Mouse (Mus musculus) hindbrain, postnatal 0 days (tissue): ENCODE results near the gene Nfe2l1. TPM values are rescaled to one million over a fixed set of nuclear protein-coding genes. Genes with fewer than 3 reads are reported as not detected.
"Not testable (repeated sequence)": the region's sequence is repeated elsewhere in the genome, so short reads cannot be mapped to it uniquely, and the experiment has no call there.

Source experiments
- ATAC-seq: fragments of 200-750 bp; cut with Nextera tagmentation; 2 replicates; pipeline ENCODE4 v1.8.0; 2017; ENCODE audit warnings: mild to moderate bottlenecking, moderate TSS enrichment, moderate library complexity
- DNase-seq: peaks from one replicate; pipeline ENCODE4 v3.0.0-alpha.2; 2015; ENCODE audit warnings: low spot score
- H3K27ac ChIP-seq: fragments of 300-500 bp; sonication (generic); 2 replicates; pipeline ENCODE4 v1.5.1; 2014; ENCODE audit warnings: mild to moderate bottlenecking
- H3K27me3 ChIP-seq: fragments of 300-500 bp; sonication (generic); 2 replicates; pipeline ENCODE4 v1.6.1; 2014; ENCODE audit warnings: low read length, mixed read lengths; ENCODE audit not compliant: insufficient read depth
- H3K36me3 ChIP-seq: fragments of 300-500 bp; sonication (generic); 2 replicates; pipeline ENCODE4 v1.6.1; 2014; ENCODE audit warnings: low read length, mixed read lengths; ENCODE audit not compliant: insufficient read depth
- H3K4me1 ChIP-seq: fragments of 300-500 bp; sonication (generic); 2 replicates; pipeline ENCODE4 v1.6.1; 2014; ENCODE audit warnings: antibody characterized with exemption, low read length, mixed read lengths; ENCODE audit not compliant: insufficient read depth
- H3K4me2 ChIP-seq: fragments of 300-500 bp; sonication (generic); 2 replicates; pipeline ENCODE4 v1.6.1; 2014; ENCODE audit warnings: low read depth, mild to moderate bottlenecking, low read length, moderate library complexity, mixed read lengths
- H3K4me3 ChIP-seq: fragments of 300-500 bp; sonication (generic); 2 replicates; pipeline ENCODE4 v1.5.1; 2014; ENCODE audit warnings: low read length
- H3K9ac ChIP-seq: fragments of 300-500 bp; sonication (generic); replicated peaks from 2 replicates; pipeline ENCODE4 v1.6.1; 2014; ENCODE audit warnings: mild to moderate bottlenecking, low read length, moderate library complexity, mixed read lengths
- H3K9me3 ChIP-seq: fragments of 300-500 bp; sonication (generic); 2 replicates; pipeline ENCODE4 v1.6.1; 2016; ENCODE audit warnings: low read length, mixed read lengths
- CTCF ChIP-seq: IDR thresholded peaks from 2 replicates; pipeline ENCODE4 v1.5.1; 2016; ENCODE audit warnings: antibody characterized with exemption, control low read depth, low read depth
- WGBS: fragments of 180-500 bp; shearing (Covaris S2); extraction: QIAGEN DNeasy Blood & Tissue Kit; methylation state at CpG from one replicate; pipeline ENCODE4 v1.1.7; 2014; 5-methylcytosine and 5-hydroxymethylcytosine counted together
- polyA plus RNA-seq: library from polyadenylated mRNA; unstranded; fragments of >200 nt; fragmentation: Nextera tagmentation; extraction: Ambion mirVana; gene quantifications from 2 replicates; pipeline ENCODE4 v1.2.1, GENCODE M21; 2015
- total RNA-seq: library from RNA; depleted of rRNA; stranded (reverse); fragments of >200 nt; gene quantifications from 2 replicates; pipeline ENCODE4 v1.2.3, GENCODE M21; 2014

The Nfe2l1 gene
- total and polyA plus RNA-seq, 2 experiments from 2014 or later: 67.2 to 91.4 TPM

DNA sequence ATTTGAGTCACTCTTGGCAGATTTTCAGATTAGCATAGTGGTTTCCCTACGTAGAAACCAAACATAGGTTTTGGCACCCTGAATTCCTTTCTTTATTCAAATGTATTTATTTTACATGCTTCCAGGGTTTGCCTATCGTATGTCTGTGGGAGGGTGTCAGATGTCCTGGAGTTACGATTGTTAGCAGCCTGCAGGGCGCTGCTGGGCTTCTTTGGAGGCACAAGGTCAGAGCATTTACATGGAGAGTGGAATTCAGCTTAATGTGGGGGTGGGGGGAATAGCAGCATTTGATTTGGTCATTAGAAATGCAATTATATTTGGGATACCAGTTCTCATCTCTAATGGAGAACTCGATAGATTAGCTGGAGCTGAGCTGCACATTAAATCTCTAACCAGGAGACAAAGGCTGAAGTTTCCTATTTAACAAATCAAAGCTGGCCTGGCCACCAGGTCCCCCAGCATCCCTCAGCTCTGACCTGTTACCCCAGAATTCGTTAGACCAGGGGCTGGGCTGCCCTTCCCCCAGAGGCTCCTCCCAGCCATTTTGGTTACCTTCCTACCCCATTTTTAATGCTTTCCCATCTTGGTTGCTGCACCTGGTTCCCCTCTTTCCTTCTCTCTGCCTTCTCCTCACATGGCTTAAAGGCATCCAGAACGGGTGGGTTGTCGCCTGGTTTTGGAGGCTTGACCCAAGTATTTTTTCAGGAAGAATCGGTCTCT lies 42.9 kb downstream of the Nfe2l1 start:
- H3K4me3 ChIP-seq: no peak overlapping the region
- ATAC-seq (no peak), DNase-seq (no peak)
- no peak overlapping the region for H3K4me2 ChIP-seq
- H3K4me1 ChIP-seq: peaks cover 9% of the 10 kb centered on the region
- no peak overlapping the region for H3K9ac ChIP-seq
- no peaks in the 10 kb centered on the region for H3K36me3 ChIP-seq
- WGBS: 34% methylated on average over 9 of the region's 9 CpGs
- no peak overlapping the region for H3K27ac ChIP-seq
- H3K27me3 ChIP-seq: no peaks in the 10 kb centered on the region
- H3K9me3 ChIP-seq: no peaks in the 10 kb centered on the region
- no peak for TF ChIP-seq CTCF

DNA sequence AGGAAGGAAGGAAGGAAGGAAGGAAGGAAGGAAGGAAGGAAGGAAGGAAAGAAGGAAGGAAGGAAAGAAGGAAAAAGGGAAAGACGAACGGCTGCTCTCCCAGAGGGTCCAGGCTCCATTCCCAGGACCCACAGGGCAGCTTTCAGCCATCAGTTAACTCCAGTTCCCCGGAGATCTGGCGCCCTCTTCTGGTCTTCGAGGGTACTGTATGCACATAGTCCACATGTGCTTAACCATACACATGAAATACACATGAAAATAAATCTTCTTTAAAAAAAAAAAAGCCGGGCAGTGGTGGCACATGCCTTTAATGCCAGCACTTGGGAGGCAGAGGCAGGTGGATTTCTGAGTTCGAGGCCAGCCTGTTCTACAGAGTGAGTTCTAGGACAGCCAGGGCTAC lies 44.9 kb downstream of the Nfe2l1 start:
- H3K4me1 ChIP-seq: not testable (repeated sequence)

DNA sequence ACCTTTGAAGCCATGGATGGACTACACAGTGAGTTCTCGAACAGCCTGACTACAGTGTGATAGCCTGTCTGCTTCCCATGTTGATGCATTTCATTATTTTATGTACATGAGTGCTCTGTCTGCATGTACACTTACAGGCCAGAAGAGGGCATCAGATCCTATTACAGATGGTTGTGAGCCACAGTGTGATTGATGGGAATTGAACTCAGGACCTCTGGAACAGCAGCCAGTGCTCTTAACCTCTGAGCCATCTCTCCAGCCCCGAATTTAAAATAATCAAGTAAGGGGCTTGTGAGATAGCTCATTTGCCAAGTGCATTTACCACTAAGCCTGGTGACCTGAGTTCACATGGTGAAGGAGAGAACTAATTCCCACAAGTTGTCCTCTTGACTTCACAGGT lies 48.3 kb downstream of the Nfe2l1 start:
- H3K4me1 ChIP-seq: peaks cover 4% of the 10 kb centered on the region; the same call in 1 of the 2 replicates

More for the DNA sequence above, 44.9 kb downstream of the Nfe2l1 start:
- H3K9me3 ChIP-seq, H3K4me3 ChIP-seq, ATAC-seq, H3K27ac ChIP-seq, H3K36me3 ChIP-seq, H3K4me2 ChIP-seq, H3K9ac ChIP-seq, H3K27me3 ChIP-seq: not testable (repeated sequence)
- peak; percentile 81 for DNase-seq
- TF ChIP-seq CTCF: peak; percentile 82
- WGBS: 15% methylated on average over 7 of the region's 7 CpGs

DNA sequence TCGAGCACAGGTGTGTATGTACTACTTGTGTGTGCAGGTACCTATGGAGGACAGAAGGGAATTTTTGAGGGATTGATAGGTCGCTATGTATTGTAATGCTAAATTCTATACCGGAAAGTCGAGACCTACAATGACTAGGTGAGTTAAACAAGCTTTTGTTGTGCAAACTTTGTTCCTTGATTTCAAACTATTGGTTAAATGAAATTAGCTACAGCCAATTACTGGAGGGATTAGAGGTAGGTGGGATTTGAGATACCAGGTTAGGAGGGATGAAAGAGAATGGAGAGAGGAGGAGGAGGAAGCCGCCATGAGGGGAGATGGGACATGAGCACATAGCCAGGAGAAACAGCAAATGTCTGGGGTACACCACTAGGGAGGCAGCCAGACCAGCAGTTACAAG lies 49.5 kb downstream of the Nfe2l1 start:
- H3K36me3 ChIP-seq: no peaks in the 10 kb centered on the region
- H3K27ac ChIP-seq: no peak overlapping the region
- DNase-seq: no peak
- H3K9ac ChIP-seq: no peak overlapping the region
- no peak overlapping the region for H3K4me3 ChIP-seq
- H3K27me3 ChIP-seq: no peaks in the 10 kb centered on the region
- H3K4me1 ChIP-seq: peaks cover 5% of the 10 kb centered on the region; the same call in 1 of the 2 replicates
- ATAC-seq: no peak
- H3K9me3 ChIP-seq: no peaks in the 10 kb centered on the region
- H3K4me2 ChIP-seq: no peak overlapping the region
- no peak for TF ChIP-seq CTCF
- WGBS: 77% methylated on average over 5 of the region's 5 CpGs

More for the DNA sequence above, 48.3 kb downstream of the Nfe2l1 start:
- no peak overlapping the region for H3K27ac ChIP-seq
- ATAC-seq (no peak), DNase-seq (no peak)
- peak; percentile 52 for TF ChIP-seq CTCF
- no peak overlapping the region for H3K4me3 ChIP-seq
- H3K36me3 ChIP-seq: no peaks in the 10 kb centered on the region
- H3K4me2 ChIP-seq: no peak overlapping the region
- no peaks in the 10 kb centered on the region for H3K27me3 ChIP-seq
- 74% methylated on average over 2 of the region's 2 CpGs for WGBS
- no peak overlapping the region for H3K9ac ChIP-seq
- H3K9me3 ChIP-seq: no peaks in the 10 kb centered on the region

DNA sequence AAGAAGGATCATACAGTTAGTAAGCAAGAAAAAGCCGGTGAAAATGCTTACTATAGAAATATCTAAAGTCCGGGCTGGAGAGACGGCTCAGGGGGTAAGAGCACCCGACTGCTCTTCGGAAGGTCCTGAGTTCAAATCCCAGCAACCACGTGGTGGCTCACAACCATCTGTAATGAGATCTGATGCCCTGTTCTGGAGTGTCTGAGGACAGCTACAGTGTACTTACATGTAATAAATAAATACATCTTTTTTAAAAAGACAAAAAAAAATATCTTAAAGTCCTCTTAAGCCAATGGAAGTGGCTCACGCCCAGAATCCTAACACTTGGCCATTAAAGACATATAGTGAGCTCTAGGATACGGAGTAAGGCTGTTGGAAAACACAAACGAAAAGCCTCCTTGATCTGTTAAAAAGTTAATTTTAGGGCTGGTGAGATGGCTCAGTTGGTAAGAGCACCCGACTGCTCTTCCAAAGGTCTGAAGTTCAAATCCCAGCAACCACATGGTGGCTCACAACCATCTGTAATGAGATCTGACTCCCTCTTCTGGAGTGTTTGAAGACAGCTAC lies 51.6 kb downstream of the Nfe2l1 start:
- not testable (repeated sequence) for ATAC-seq, H3K27me3 ChIP-seq

DNA sequence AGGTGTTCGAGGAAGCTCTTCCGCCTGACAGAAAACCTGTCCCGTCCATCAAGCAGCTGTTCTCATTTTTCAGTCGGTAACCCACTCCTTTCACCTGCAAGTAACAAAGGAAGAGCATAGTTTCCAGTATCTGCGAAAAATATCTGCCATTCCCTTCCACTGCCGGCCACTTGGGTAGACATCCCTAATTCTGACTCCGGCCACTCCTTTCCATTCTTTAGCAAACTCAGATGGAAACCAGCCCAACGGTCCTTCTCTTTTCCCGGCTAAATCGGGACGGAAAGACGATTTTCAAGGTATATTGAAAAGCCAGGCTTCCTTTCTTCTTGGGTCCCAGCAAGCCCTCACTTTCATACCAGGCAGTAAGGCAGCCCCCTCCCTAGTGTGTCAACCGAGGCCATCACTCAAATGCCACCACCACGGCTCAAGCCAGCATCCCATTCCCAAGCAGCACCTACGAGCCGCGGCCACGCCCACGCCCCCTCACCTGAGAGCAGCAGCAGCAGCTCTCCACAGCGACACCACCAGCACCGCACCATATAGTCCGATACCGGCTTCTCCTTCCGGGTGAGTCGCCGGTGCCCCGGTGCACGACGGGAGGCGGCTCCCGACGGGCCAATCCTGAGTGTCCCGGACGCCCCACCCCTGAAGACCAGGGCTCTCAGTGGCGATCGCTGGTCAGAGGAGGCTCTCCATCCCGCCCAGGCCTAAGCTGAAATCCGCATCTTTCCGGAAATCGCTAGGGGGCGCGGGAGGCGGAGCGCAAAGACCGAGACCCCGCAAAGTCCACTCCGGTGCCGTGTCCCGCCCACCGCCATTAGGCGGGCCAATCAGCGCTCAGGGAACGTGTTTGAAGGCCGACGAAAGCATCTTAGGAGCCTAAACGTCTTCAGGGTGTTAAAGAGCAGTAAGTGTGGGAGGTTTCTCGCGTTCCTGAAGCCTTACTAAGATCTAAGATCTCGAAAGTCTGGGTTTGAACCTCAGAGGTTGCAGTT lies 52.5 kb downstream of the Nfe2l1 start, which contains the start of gene Snx11:
TSS of gene Snx11 (minus strand) at position 592 of the 995 bp plus-strand sequence.
- Histone ChIP-seq H3K36me3 (peaks cover 9% of the 10 kb centered on the region), H3K4me2 (peak within 1 kb of the TSS; percentile 79), H3K9ac (peak within 1 kb of the TSS; percentile 67), H3K4me1 (peaks cover 5% of the 10 kb centered on the region; the same call in 1 of the 2 replicates), H3K4me3 (peak within 1 kb of the TSS; percentile 61), H3K27ac (peak within 1 kb of the TSS; percentile 72), H3K27me3 (no peaks in the 10 kb centered on the region), H3K9me3 (no peaks in the 10 kb centered on the region)
- 1% methylated on average over 59 of the region's 59 CpGs for WGBS
- peak; percentile 98 for DNase-seq
- TF ChIP-seq CTCF: peak; percentile 82
- ATAC-seq: peak; percentile 99

More for the DNA sequence above, 51.6 kb downstream of the Nfe2l1 start:
- not testable (repeated sequence) for H3K9me3 ChIP-seq, H3K36me3 ChIP-seq, DNase-seq, H3K4me1 ChIP-seq
- WGBS: 73% methylated on average over 10 of the region's 10 CpGs
- Histone ChIP-seq H3K4me2 (peak overlapping the region; percentile 79), H3K4me3 (peak overlapping the region; percentile 61), H3K27ac (peak overlapping the region; percentile 72), H3K9ac (0 out of 2 replicates have a peak overlapping the region, but pooled peaks have one; percentile 67)
